In the genomic region with DNA sequence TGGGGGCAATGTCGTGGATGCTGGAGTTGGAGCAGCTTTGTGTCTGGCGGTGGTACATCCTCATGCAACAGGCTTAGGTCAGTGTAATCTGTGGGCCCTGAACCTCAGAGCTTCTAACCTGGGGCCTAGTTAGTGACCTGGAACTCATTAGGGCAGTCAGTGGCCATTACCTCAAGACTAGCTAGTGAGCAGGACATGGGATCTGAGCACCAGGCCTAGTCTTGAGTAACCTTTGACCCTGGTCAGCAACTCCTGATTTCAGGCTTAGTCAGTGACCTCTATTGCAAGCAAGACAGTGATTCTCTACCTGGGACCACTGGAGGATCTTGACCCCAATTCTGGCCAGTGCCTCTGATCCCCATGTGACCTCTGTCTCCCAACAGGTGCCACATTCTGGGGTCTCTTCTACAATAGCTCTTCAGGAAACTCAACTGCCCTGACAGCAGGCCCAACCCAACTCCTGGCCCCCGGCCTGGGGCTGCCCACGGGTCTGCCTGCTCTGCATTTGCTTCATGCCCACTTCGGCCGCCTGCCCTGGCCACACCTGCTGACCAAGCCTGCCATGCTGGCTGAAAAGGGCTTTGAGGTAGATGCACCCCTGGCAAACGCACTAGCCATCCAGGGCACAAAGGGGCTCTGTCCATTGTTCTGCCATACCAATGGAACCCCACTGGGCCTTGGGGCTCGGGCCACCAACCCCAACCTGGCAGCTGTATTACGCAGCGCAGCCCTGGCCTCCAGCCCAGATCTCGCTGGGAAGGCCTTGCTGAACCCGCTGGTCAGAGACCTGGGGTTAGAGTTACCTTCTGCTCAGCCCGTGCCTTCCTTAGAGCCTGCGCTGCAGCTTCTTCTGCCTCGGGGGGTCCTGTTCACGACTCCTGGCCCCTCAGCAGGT, we compare ENCODE assay signal across 15 mouse cellular contexts. TPM values are rescaled to one million over a fixed set of nuclear protein-coding genes. Genes with fewer than 3 reads are reported as not detected.
DNase-seq lines count a peak whose midpoint lies in the region; ATAC-seq lines count a peak whose summit lies in the region.
"Had no signal": no experiment of that assay in that cellular context is flagged by ENCODE, and none has a peak within 500 bp of the region (broad histone marks: within the 10 kb centered on the region; RNA-seq: fewer than 3 reads in every experiment).

No protein-coding gene starts in this region.

- DNase-seq in forebrain, embryonic 11.5 days (ENCODE audit: low spot score), result peak; percentile 48
- DNase-seq in layer of hippocampus, adult 11-12 months (ENCODE audit: low spot score), result peak; percentile 63
- no peak for DNase-seq in layer of hippocampus, postnatal 14 days (ENCODE audit: low spot score in 2 of 2)
- DNase-seq in adipocyte (ENCODE audit: low spot score), result peak; percentile 26
- peak; percentile 87 for DNase-seq in brain, adult 2 months (ENCODE audit: low read depth, low spot score)
- no peak for DNase-seq in right cerebral cortex, postnatal 25 days
- DNase-seq: lung, adult 2 months; thymus, adult 2 months had no signal

- ATAC-seq in forebrain, embryonic 11.5 days (replicated peaks; ENCODE audit: low FRiP score), result no peak
- no peak for ATAC-seq in forebrain, embryonic 12.5 days (ENCODE audit: low FRiP score)
- ATAC-seq: midbrain, embryonic 16.5 days had no signal

- no peaks in the 10 kb centered on the region; the same call in 1 of the 2 replicates for H3K4me1 ChIP-seq in forebrain, embryonic 11.5 days (replicated peaks; ENCODE audit: control insufficient read depth, insufficient read depth, low read length)
- peaks cover 8% of the 10 kb centered on the region for H3K4me1 ChIP-seq in forebrain, embryonic 12.5 days

- no peaks in the 10 kb centered on the region for H3K9me3 ChIP-seq in forebrain, embryonic 11.5 days (ENCODE audit: control insufficient read depth, low read length)
- H3K9me3 ChIP-seq in forebrain, embryonic 12.5 days, result no peaks in the 10 kb centered on the region
- H3K9me3 ChIP-seq: hindbrain, embryonic 15.5 days; limb, embryonic 13.5 days had no signal

- 87% methylated on average over 16 of the region's 16 CpGs for WGBS in forebrain, embryonic 11.5 days
- 80% methylated on average over 16 of the region's 16 CpGs for WGBS in forebrain, embryonic 12.5 days

- H3K4me3 ChIP-seq in forebrain, embryonic 11.5 days (ENCODE audit: low read depth, low read length), result no peak overlapping the region
- H3K4me3 ChIP-seq in forebrain, embryonic 12.5 days (replicated peaks), result no peak overlapping the region
- H3K4me3 ChIP-seq: hindbrain, embryonic 15.5 days; limb, embryonic 13.5 days had no signal

- H3K9ac ChIP-seq in forebrain, embryonic 11.5 days (ENCODE audit: low read length), result no peak overlapping the region
- H3K9ac ChIP-seq in forebrain, embryonic 12.5 days, result no peak overlapping the region
- H3K9ac ChIP-seq: hindbrain, embryonic 15.5 days; limb, embryonic 13.5 days had no signal

- no peaks in the 10 kb centered on the region for H3K36me3 ChIP-seq in forebrain, embryonic 11.5 days (ENCODE audit: control insufficient read depth, insufficient read depth, low read length)
- no peaks in the 10 kb centered on the region for H3K36me3 ChIP-seq in forebrain, embryonic 12.5 days (replicated peaks)
- H3K36me3 ChIP-seq: hindbrain, embryonic 15.5 days; limb, embryonic 13.5 days had no signal

- no peak overlapping the region for H3K27ac ChIP-seq in forebrain, embryonic 11.5 days (ENCODE audit: low read depth, low read length)
- H3K27ac ChIP-seq in forebrain, embryonic 12.5 days, result no peak overlapping the region
- H3K27ac ChIP-seq: hindbrain, embryonic 15.5 days; limb, embryonic 13.5 days had no signal

- no peaks in the 10 kb centered on the region for H3K27me3 ChIP-seq in forebrain, embryonic 11.5 days (ENCODE audit: control insufficient read depth, insufficient read depth, low read length)
- H3K27me3 ChIP-seq in forebrain, embryonic 12.5 days, result no peaks in the 10 kb centered on the region; the same call in 1 of the 2 replicates
- H3K27me3 ChIP-seq: hindbrain, embryonic 15.5 days; limb, embryonic 13.5 days had no signal

- no peak overlapping the region for H3K4me2 ChIP-seq in forebrain, embryonic 11.5 days (ENCODE audit: low read depth, low read length, severe bottlenecking)
- no peak overlapping the region for H3K4me2 ChIP-seq in forebrain, embryonic 12.5 days
- H3K4me2 ChIP-seq: hindbrain, embryonic 15.5 days; limb, embryonic 13.5 days had no signal

RNA-seq across cellular contexts. Expression of a gene that starts 1.7 kb away (rescaled TPM):
- not detected in 2 replicates for polyA plus RNA-seq in forebrain, embryonic 11.5 days (2014; fragmentation: Nextera tagmentation; extraction: Ambion mirVana)
- polyA plus RNA-seq in forebrain, embryonic 12.5 days (2016; fragmentation: Nextera tagmentation; extraction: Ambion mirVana), result not detected in 2 replicates
- total RNA-seq in layer of hippocampus, postnatal 14 days (2021), result not detected
- total RNA-seq: granulocyte monocyte progenitor cell, adult 5-6 weeks; megakaryocyte progenitor cell, adult 5-6 weeks had no signal
- polyA plus RNA-seq: hindbrain, embryonic 15.5 days; midbrain, embryonic 16.5 days; neural tube, embryonic 11.5 days had no signal

RNA-seq across cellular contexts. Expression of a gene that starts 4.2 kb away (rescaled TPM):
- 165 and 166 TPM in 2 replicates for polyA plus RNA-seq in forebrain, embryonic 11.5 days (2014; fragmentation: Nextera tagmentation; extraction: Ambion mirVana)
- 158 and 160 TPM in 2 replicates for polyA plus RNA-seq in forebrain, embryonic 12.5 days (2016; fragmentation: Nextera tagmentation; extraction: Ambion mirVana)
- 10 to 100 TPM; 50.3 to 53.1 TPM for total RNA-seq in layer of hippocampus, postnatal 14 days (2021)

RNA-seq across cellular contexts. Expression of a gene that starts 25.5 kb away (rescaled TPM):
- polyA plus RNA-seq in forebrain, embryonic 11.5 days (2014; fragmentation: Nextera tagmentation; extraction: Ambion mirVana), result 5.0 and 7.0 TPM in 2 replicates
- polyA plus RNA-seq in forebrain, embryonic 12.5 days (2016; fragmentation: Nextera tagmentation; extraction: Ambion mirVana), result 5.2 and 5.5 TPM in 2 replicates
- 1 to 10 TPM; 3.0 to 4.4 TPM for total RNA-seq in layer of hippocampus, postnatal 14 days (2021)
- total RNA-seq: megakaryocyte progenitor cell, adult 5-6 weeks had no signal

RNA-seq across cellular contexts. Expression of a gene that starts 52.7 kb away (rescaled TPM):
- polyA plus RNA-seq in forebrain, embryonic 11.5 days (2014; fragmentation: Nextera tagmentation; extraction: Ambion mirVana), result 4.0 and 4.8 TPM in 2 replicates
- 4.9 and 5.4 TPM in 2 replicates for polyA plus RNA-seq in forebrain, embryonic 12.5 days (2016; fragmentation: Nextera tagmentation; extraction: Ambion mirVana)
- 10 to 100 TPM; 85.1 to 85.6 TPM for total RNA-seq in layer of hippocampus, postnatal 14 days (2021)

Comparison
In these comparisons a context has a peak if more than half of its experiments do, and no peak if none do; other contexts are left out.
1. DNase-seq: peak in forebrain, embryonic 11.5 days (single experiment), layer of hippocampus, adult 11-12 months (single experiment), adipocyte (single experiment) and brain, adult 2 months (single experiment); none in layer of hippocampus, postnatal 14 days (0 of 2) and right cerebral cortex, postnatal 25 days (single experiment).